Mouse (Mus musculus) monocyte, adult 5-6 weeks (primary cell): ENCODE results near the gene Wdr34. TPM values are rescaled to one million over a fixed set of nuclear protein-coding genes. Genes with fewer than 3 reads are reported as not detected.

Experiments
- ATAC-seq: fragments of 153-309, 156-312 bp; replicated peaks from 2 replicates; pipeline ENCODE4 v1.8.0; 2017; ENCODE audit warnings: mild to moderate bottlenecking; ENCODE audit not compliant: low TSS enrichment, insufficient number of reproducible peaks, severe bottlenecking, poor library complexity, low FRiP score
- total RNA-seq: library from RNA; stranded (forward); fragments of 200-1000, 200-491, 200-594 nt; gene quantifications from 3 replicates; pipeline ENCODE4 v1.2.3, GENCODE M21; 2017

The Wdr34 gene
- total RNA-seq, 1 experiment from 2014 or later, result not detected

- peak; percentile 70 for ATAC-seq
Observed at GRCm38 (mm10) chr2:30042445-30042844, 6.2 kb downstream of the Wdr34 start.

DNA sequence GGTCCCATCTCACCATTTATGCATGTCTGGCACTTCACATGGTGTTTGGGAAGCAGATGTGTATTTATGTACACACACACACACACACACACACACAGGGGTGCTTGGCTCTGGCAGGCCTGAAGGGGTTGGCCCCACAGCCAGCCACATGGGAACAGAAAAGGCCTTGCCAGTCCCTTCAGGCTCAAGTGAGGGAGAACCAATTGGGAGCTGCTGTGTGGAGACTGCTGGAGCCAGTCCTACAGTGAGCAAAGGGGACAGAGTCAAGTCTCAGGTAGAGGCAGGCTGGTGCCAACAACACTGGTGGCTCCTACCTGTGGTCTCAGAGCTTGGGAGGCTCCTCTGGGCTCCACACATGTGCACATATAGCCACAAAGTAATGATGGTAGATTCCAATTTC lies 9.0 kb downstream of the Wdr34 start:
- ATAC-seq, result no peak

DNA sequence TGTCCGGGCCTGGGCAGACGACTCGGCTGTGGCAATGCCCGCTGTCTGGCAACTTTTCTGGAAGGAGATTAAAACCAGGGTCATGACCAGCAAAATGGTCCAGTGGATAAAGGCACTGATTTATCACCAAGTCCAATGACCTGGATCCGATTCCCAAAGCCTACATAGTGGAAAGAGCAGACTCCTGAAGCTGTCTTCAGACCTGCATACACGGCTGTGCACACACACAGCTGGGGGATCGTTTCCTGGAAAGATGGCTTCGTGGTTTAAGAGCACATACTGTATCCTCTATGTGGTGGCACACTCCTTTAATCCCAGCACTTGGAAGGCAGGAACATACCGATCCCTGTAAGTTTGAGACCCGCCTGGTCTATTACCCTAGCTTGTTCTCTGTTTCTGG lies 10.3 kb downstream of the Wdr34 start:
- no peak for ATAC-seq

- ATAC-seq, result no peak
Observed at GRCm38 (mm10) chr2:30037762-30038161, 10.9 kb downstream of the Wdr34 start.

DNA sequence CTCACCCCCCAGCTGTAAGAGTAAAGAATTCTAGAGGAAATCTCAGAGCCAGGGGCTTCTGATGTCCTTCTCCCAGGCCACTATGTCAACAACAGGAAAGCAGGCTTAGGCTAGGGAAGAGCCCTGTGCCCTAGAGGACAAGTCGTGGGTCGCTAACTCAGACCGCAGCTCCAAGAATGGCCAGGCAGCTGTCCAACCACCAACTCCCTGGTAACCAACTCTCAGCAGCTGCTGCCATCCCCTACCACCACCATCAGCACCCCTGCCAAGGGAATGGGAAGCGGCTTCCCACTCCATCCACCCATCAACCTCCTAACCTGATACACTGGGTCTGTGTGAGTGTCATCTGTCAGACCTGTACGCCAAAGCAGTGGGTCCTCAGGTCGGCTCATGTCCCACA lies 15.7 kb downstream of the Wdr34 start:
- no peak for ATAC-seq

DNA sequence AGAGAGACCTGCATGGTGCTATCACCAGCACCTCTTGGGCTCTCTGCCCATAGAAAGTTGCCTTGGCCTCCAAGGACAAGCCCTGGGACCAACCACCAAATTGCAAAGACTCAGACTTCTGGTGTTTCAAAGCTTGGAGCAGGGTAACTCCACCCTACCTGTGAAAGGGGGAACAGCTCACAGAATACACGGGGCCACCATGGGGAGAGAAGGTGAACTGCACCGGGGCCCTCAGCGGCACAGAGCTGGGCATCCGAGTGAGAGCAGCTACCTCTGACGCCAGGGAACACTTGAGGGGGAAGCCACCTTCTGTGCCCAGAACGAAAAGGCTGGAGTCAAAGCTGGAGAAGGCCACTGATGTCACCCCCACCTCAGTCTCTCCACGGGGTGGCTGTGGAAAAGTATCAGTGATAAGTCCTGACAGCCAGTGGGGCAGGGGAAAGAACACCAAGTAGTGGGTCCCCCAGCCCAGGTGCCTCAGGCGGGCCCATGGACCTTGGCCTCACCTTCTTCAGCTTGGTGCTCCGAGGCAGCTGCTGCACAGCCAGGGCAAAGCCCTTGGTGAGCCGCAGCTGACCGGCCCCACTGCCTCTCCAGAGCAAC lies 16.3 kb downstream of the Wdr34 start:
- ATAC-seq, result no peak

GRCm38 (mm10) chr2:30026997-30027396 lies 21.7 kb downstream of the Wdr34 start:
- no peak for ATAC-seq

GRCm38 (mm10) chr2:30025454-30025853 lies 23.2 kb downstream of the Wdr34 start:
- no peak for ATAC-seq

DNA sequence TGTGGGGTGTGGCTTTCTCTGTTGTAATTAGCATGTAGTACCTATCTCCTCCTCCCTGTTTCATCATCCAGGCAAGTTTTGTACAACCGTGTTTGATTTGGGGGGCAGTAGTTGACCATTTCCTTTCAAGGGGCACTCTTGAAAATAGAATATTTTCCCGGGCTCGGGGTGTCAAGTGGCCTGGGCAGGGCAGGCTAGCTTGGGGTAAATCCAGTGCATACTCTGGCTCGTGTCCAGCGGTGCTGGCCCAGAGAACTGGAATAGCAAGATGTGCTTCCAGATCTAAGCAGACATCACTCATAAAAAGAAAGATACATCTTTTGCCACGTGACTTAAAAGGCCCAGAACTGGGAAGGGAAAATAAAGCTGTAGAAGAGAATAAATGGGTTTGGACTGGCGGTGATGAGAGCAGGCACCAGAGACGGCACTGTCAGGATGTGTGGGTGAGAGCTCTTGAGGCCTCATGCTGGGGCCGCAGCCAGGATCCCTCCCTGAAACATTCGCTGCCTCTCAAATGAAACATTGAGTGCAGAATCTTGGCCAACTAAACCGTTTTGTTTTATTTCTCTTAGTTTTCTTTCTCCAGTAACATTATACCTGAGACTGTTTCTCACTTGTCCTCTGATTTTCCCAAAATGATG lies 34.2 kb downstream of the Wdr34 start:
- ATAC-seq, result no peak

GRCm38 (mm10) chr2:30010840-30011281 lies 37.8 kb downstream of the Wdr34 start:
- no peak for ATAC-seq

- no peak for ATAC-seq
Observed at GRCm38 (mm10) chr2:30009101-30009500, 39.6 kb downstream of the Wdr34 start.

GRCm38 (mm10) chr2:29991962-29992361 lies 56.7 kb downstream of the Wdr34 start:
- no peak for ATAC-seq

Other genes with a start within 250 kb of the Wdr34 start
- gene Slc27a4, start 246.2 kb downstream of the Wdr34 start, total RNA-seq, result 7.7 to 10.9 TPM (median 8.0 TPM) in 3 replicates
- gene Urm1, start 228.8 kb downstream of the Wdr34 start, total RNA-seq, result 13.8 to 26.9 TPM (median 23.8 TPM) in 3 replicates
- gene Cercam, start 179.7 kb downstream of the Wdr34 start, total RNA-seq, result 1.2 to 9.8 TPM (median 3.1 TPM) in 3 replicates
- gene Odf2, start 159.7 kb downstream of the Wdr34 start, total RNA-seq, result 76.9 to 105 TPM (median 89.7 TPM) in 3 replicates
- 62.8 to 92.3 TPM (median 86.3 TPM) in 3 replicates for gene Gle1, start 113.5 kb downstream of the Wdr34 start, total RNA-seq
- 296 to 354 TPM (median 326 TPM) in 3 replicates for gene Sptan1, start 83.3 kb downstream of the Wdr34 start, total RNA-seq
- 427 to 462 TPM (median 441 TPM) in 3 replicates for gene Set, start 8.5 kb upstream of the Wdr34 start, total RNA-seq
- 0.38 to 1.1 TPM (median 0.39 TPM) in 3 replicates for gene Pkn3, start 28.8 kb upstream of the Wdr34 start, total RNA-seq
- 2.6 to 7.1 TPM (median 6.6 TPM) in 3 replicates for gene Zdhhc12, start 44.8 kb upstream of the Wdr34 start, total RNA-seq
- 10.0 to 26.5 TPM (median 12.6 TPM) in 3 replicates for gene Zer1, start 75.7 kb upstream of the Wdr34 start, total RNA-seq
- gene Tbc1d13, start 84.9 kb upstream of the Wdr34 start, total RNA-seq, result 33.8 to 54.8 TPM (median 52.4 TPM) in 3 replicates
- 2.9 to 7.7 TPM (median 3.3 TPM) in 3 replicates for gene Endog, start 122.6 kb upstream of the Wdr34 start, total RNA-seq
- 5.2 to 12.6 TPM (median 8.4 TPM) in 3 replicates for gene Spout1, start 129.6 kb upstream of the Wdr34 start, total RNA-seq
- 1.2 to 4.5 TPM (median 2.9 TPM) in 3 replicates for gene Kyat1, start 157.0 kb upstream of the Wdr34 start, total RNA-seq
- gene Lrrc8a, start 188.8 kb upstream of the Wdr34 start, total RNA-seq, result 8.1 to 13.5 TPM (median 9.8 TPM) in 3 replicates
- gene Gm28035, start 191.7 kb upstream of the Wdr34 start, total RNA-seq, result 1.8 to 2.0 TPM in 2 of 3 replicates, not detected in the other
- 1.2 to 4.2 TPM (median 1.2 TPM) in 3 replicates for gene Phyhd1, start 217.3 kb upstream of the Wdr34 start, total RNA-seq
- not detected in 3 replicates for gene Gm28038, start 232.2 kb upstream of the Wdr34 start, total RNA-seq
- gene Dolk, start 237.5 kb upstream of the Wdr34 start, total RNA-seq, result 9.3 to 14.3 TPM (median 11.0 TPM) in 3 replicates
- gene Nup188, start 237.5 kb upstream of the Wdr34 start, total RNA-seq, result 13.8 to 16.5 TPM (median 16.0 TPM) in 3 replicates